25 mouse cellular contexts compared by ENCODE assay signal in genomic region chr14:67990271-67990670, GRCm38 (mm10).
"Had no signal": no experiment of that assay in that cellular context is flagged by ENCODE, and none has a peak within 500 bp of the region (broad histone marks: within the 10 kb centered on the region; RNA-seq: fewer than 3 reads in every experiment).

No protein-coding gene starts in this region.

- H3K27me3 ChIP-seq: hindbrain, embryonic 13.5 days; hindbrain, embryonic 15.5 days; kidney, embryonic 15.5 days; liver, embryonic 13.5 days; liver, embryonic 15.5 days had no signal

- DNase-seq: gastrocnemius, adult 2 months; gastrocnemius, postnatal 10 days; gastrocnemius, postnatal 25 days; heart, adult 2 months; heart, postnatal 14 days; heart, postnatal 36 days; kidney, adult 11 months; kidney, adult 2 months; kidney, adult 9 months; kidney, postnatal 14 days; kidney, postnatal 36 days; layer of hippocampus, adult 9-11 months; liver; liver, embryonic 13.5 days had no signal

- H3K27ac ChIP-seq: gastrocnemius, adult 2 months; heart, adult 2 months; heart, embryonic 13.5 days; heart, embryonic 15.5 days; hindbrain, embryonic 13.5 days; hindbrain, embryonic 15.5 days; hindbrain, postnatal 0 days; kidney, embryonic 15.5 days; kidney, postnatal 0 days; left cerebral cortex, adult 2 months; limb, embryonic 10.5 days; limb, embryonic 12.5 days; liver, embryonic 13.5 days; liver, embryonic 15.5 days had no signal

- H3K36me3 ChIP-seq: heart, embryonic 13.5 days; heart, embryonic 15.5 days; hindbrain, embryonic 13.5 days; hindbrain, embryonic 15.5 days; kidney, embryonic 15.5 days; limb, embryonic 10.5 days; limb, embryonic 12.5 days; liver, embryonic 13.5 days; liver, embryonic 15.5 days had no signal

- H3K9me3 ChIP-seq: heart, embryonic 13.5 days; heart, embryonic 15.5 days; hindbrain, embryonic 13.5 days; hindbrain, embryonic 15.5 days; kidney, embryonic 15.5 days; limb, embryonic 10.5 days; limb, embryonic 12.5 days; liver, embryonic 13.5 days; liver, embryonic 15.5 days had no signal

- H3K4me3 ChIP-seq: gastrocnemius, adult 2 months; heart, adult 2 months; heart, embryonic 13.5 days; heart, embryonic 15.5 days; hindbrain, embryonic 13.5 days; hindbrain, embryonic 15.5 days; kidney, embryonic 15.5 days; left cerebral cortex, adult 2 months; limb, embryonic 10.5 days; limb, embryonic 12.5 days; liver, embryonic 13.5 days; liver, embryonic 15.5 days had no signal

- H3K9ac ChIP-seq: heart, embryonic 13.5 days; heart, embryonic 15.5 days; hindbrain, embryonic 13.5 days; hindbrain, embryonic 15.5 days; kidney, embryonic 15.5 days; limb, embryonic 12.5 days; liver, embryonic 13.5 days; liver, embryonic 15.5 days had no signal

- H3K4me1 ChIP-seq: heart, embryonic 13.5 days; heart, embryonic 15.5 days; kidney, embryonic 15.5 days; limb, embryonic 10.5 days; limb, embryonic 12.5 days; liver, embryonic 13.5 days; liver, embryonic 15.5 days had no signal
